Mouse (Mus musculus): ENCODE measurements around the gene Clca3a1.

- no peak for TF ChIP-seq CTCF (IDR thresholded peaks at IDR 0.05; ENCODE audit: control insufficient read depth, insufficient read depth, insufficient replicate concordance, low read depth, low read length)
- TF ChIP-seq POLR2A (IDR thresholded peaks at IDR 0.05; ENCODE audit: control insufficient read depth, low read depth, low read length), result no peak
Observed at GRCm38 (mm10) chr3:144697154-144697553, 63.6 kb downstream of the Clca3a1 start.

Measured in testis, adult 2 months (tissue).